Comparison of ENCODE assay signal across 12 mouse cellular contexts in genomic region chr4:133089802-133090201, GRCm38 (mm10). TPM values are rescaled to one million over a fixed set of nuclear protein-coding genes. Genes with fewer than 3 reads are reported as not detected.
A peak's percentile ranks its signal among the peaks of the same experiment; 100 is the strongest.
DNase-seq lines count a peak whose midpoint lies in the region; ATAC-seq and TF ChIP-seq lines count a peak whose summit lies in the region.
"Had no signal": no experiment of that assay in that cellular context is flagged by ENCODE, and none has a peak within 500 bp of the region (broad histone marks: within the 10 kb centered on the region; RNA-seq: fewer than 3 reads in every experiment).

No protein-coding gene starts in this region.

- no peaks in the 10 kb centered on the region for H3K27me3 ChIP-seq in heart, embryonic 14.5 days (ENCODE audit: control insufficient read depth, insufficient read depth, low read length)
- H3K27me3 ChIP-seq in embryonic facial prominence, embryonic 10.5 days (replicated peaks; ENCODE audit: low read depth, poor library complexity, severe bottlenecking), result peaks cover 67% of the 10 kb centered on the region
- no peaks in the 10 kb centered on the region for H3K27me3 ChIP-seq in forebrain, embryonic 16.5 days (replicated peaks; ENCODE audit: control insufficient read depth, insufficient read depth, low read length)
- H3K27me3 ChIP-seq in limb, embryonic 14.5 days (ENCODE audit: control insufficient read depth, insufficient read depth, low read length), result no peaks in the 10 kb centered on the region
- no peaks in the 10 kb centered on the region for H3K27me3 ChIP-seq in cerebellum, adult 2 months (ENCODE audit: control insufficient read depth, insufficient read depth, low read length)

- 67% methylated on average over 4 of the region's 4 CpGs for WGBS in heart, embryonic 14.5 days
- WGBS in embryonic facial prominence, embryonic 10.5 days, result 71% methylated on average over 4 of the region's 4 CpGs
- 74% methylated on average over 4 of the region's 4 CpGs for WGBS in forebrain, embryonic 16.5 days
- 71% methylated on average over 4 of the region's 4 CpGs for WGBS in limb, embryonic 14.5 days
- 87% methylated on average over 4 of the region's 4 CpGs for WGBS in cerebellum, adult 2 months

- H3K4me2 ChIP-seq in heart, embryonic 14.5 days (ENCODE audit: low read length), result no peak overlapping the region
- no peak overlapping the region for H3K4me2 ChIP-seq in forebrain, embryonic 16.5 days (ENCODE audit: low read length)
- peak overlapping the region; percentile 36; the same call in 1 of the 2 replicates for H3K4me2 ChIP-seq in limb, embryonic 14.5 days (replicated peaks; ENCODE audit: low read depth, low read length, severe bottlenecking)

- ATAC-seq in heart, embryonic 14.5 days (ENCODE audit: insufficient number of reproducible peaks, insufficient read depth, low FRiP score, low read depth), result no peak
- ATAC-seq in forebrain, embryonic 16.5 days, result no peak
- no peak for ATAC-seq in limb, embryonic 14.5 days (ENCODE audit: low FRiP score, low read depth)
- ATAC-seq: CD4-positive, CD25-positive, alpha-beta regulatory T cell, adult 4 months had no signal

- peak overlapping the region; percentile 59; the same call in 1 of the 2 replicates for H3K9ac ChIP-seq in heart, embryonic 14.5 days (ENCODE audit: low read length)
- H3K9ac ChIP-seq in forebrain, embryonic 16.5 days (replicated peaks; ENCODE audit: low read depth, low read length), result peak overlapping the region; percentile 49
- H3K9ac ChIP-seq in limb, embryonic 14.5 days (ENCODE audit: low read depth, low read length, severe bottlenecking), result no peak overlapping the region

- no peak for TF ChIP-seq POLR2A in limb, embryonic 14.5 days (IDR thresholded peaks at IDR 0.05; ENCODE audit: borderline replicate concordance, extremely low read depth, insufficient read depth, insufficient read length)
- TF ChIP-seq POLR2A in cerebellum, adult 2 months (IDR thresholded peaks at IDR 0.05; ENCODE audit: borderline replicate concordance, insufficient read depth, low read length), result no peak

- no peak for TF ChIP-seq CTCF in cerebellum, adult 2 months (IDR thresholded peaks at IDR 0.05; ENCODE audit: borderline replicate concordance, insufficient read depth, low read depth, low read length)

- H3K36me3 ChIP-seq in heart, embryonic 14.5 days (ENCODE audit: control insufficient read depth, insufficient read depth, low read length), result no peaks in the 10 kb centered on the region
- no peaks in the 10 kb centered on the region for H3K36me3 ChIP-seq in embryonic facial prominence, embryonic 10.5 days (replicated peaks)
- H3K36me3 ChIP-seq in forebrain, embryonic 16.5 days (ENCODE audit: control insufficient read depth, insufficient read depth), result no peaks in the 10 kb centered on the region
- H3K36me3 ChIP-seq in limb, embryonic 14.5 days (ENCODE audit: control insufficient read depth, insufficient read depth, low read length), result no peaks in the 10 kb centered on the region

- H3K27ac ChIP-seq in heart, embryonic 14.5 days (replicated peaks in 1 of 2; ENCODE audit: control insufficient read depth in 1 of 2, insufficient read depth in 1 of 2, low read depth in 2 of 2, low read length in 2 of 2), result peak overlapping the region; percentile 91 to 93
- peak overlapping the region; percentile 82 for H3K27ac ChIP-seq in embryonic facial prominence, embryonic 10.5 days (replicated peaks)
- H3K27ac ChIP-seq in forebrain, embryonic 16.5 days (ENCODE audit: low read length), result peak overlapping the region; percentile 94
- H3K27ac ChIP-seq in limb, embryonic 14.5 days (replicated peaks; ENCODE audit: low read depth, low read length), result peak overlapping the region; percentile 89
- no peak overlapping the region for H3K27ac ChIP-seq in cerebellum, adult 2 months (ENCODE audit: insufficient read depth, low read length)

- H3K4me3 ChIP-seq in heart, embryonic 14.5 days (ENCODE audit: control insufficient read depth in 1 of 2, insufficient read depth in 1 of 2, low read depth in 1 of 2, low read length in 2 of 2), result no peak overlapping the region
- no peak overlapping the region for H3K4me3 ChIP-seq in embryonic facial prominence, embryonic 10.5 days
- no peak overlapping the region for H3K4me3 ChIP-seq in forebrain, embryonic 16.5 days (replicated peaks; ENCODE audit: low read length)
- no peak overlapping the region for H3K4me3 ChIP-seq in limb, embryonic 14.5 days (replicated peaks; ENCODE audit: low read length)
- H3K4me3 ChIP-seq in cerebellum, adult 2 months (replicated peaks; ENCODE audit: insufficient read depth, low read depth, low read length), result no peak overlapping the region

- no peak for DNase-seq in heart, postnatal 25 days (ENCODE audit: low spot score)
- DNase-seq in embryonic facial prominence, embryonic 10.5 days (ENCODE audit: low spot score), result no peak
- DNase-seq in limb, embryonic 14.5 days (ENCODE audit: low spot score), result no peak
- no peak for DNase-seq in cerebellum, postnatal 14 days
- DNase-seq in ovary, postnatal 14 days (ENCODE audit: low spot score), result no peak
- DNase-seq in cerebellum, adult 2 months, result no peak
- DNase-seq: cerebellum, adult 18-20 months; layer of hippocampus, adult 9-11 months; thymus, adult 18-20 months had no signal

- H3K4me1 ChIP-seq in heart, embryonic 14.5 days (ENCODE audit: control insufficient read depth in 2 of 2, insufficient read depth in 2 of 2, low read length in 2 of 2), result peaks cover 75 to 96% of the 10 kb centered on the region in 2 experiments
- H3K4me1 ChIP-seq in embryonic facial prominence, embryonic 10.5 days, result peaks cover 79% of the 10 kb centered on the region
- peaks cover 71% of the 10 kb centered on the region for H3K4me1 ChIP-seq in forebrain, embryonic 16.5 days (replicated peaks; ENCODE audit: control insufficient read depth, insufficient read depth, low read length)
- H3K4me1 ChIP-seq in limb, embryonic 14.5 days (ENCODE audit: control insufficient read depth, insufficient read depth, low read length), result peaks cover 77% of the 10 kb centered on the region
- H3K4me1 ChIP-seq in cerebellum, adult 2 months (ENCODE audit: control insufficient read depth, insufficient read depth, low read length), result peaks cover 56% of the 10 kb centered on the region

- no peaks in the 10 kb centered on the region for H3K9me3 ChIP-seq in heart, embryonic 14.5 days (ENCODE audit: control insufficient read depth, low read length)
- H3K9me3 ChIP-seq in embryonic facial prominence, embryonic 10.5 days, result no peaks in the 10 kb centered on the region
- no peaks in the 10 kb centered on the region for H3K9me3 ChIP-seq in forebrain, embryonic 16.5 days (ENCODE audit: control insufficient read depth, low read length)
- no peaks in the 10 kb centered on the region for H3K9me3 ChIP-seq in limb, embryonic 14.5 days (ENCODE audit: control insufficient read depth, low read length)

- intact Hi-C loops in heart, postnatal 25 days (cut with DNase I), result no loop called here

RNA-seq across cellular contexts. Expression of gene Wasf2, which starts 40.5 kb away (rescaled TPM):
- 50.7 and 68.6 TPM in 2 replicates for polyA plus RNA-seq in heart, embryonic 14.5 days (2014; fragmentation: Nextera tagmentation; extraction: Ambion mirVana)
- 100 to 1,000 TPM in 1 of 2 experiments, 10 to 100 TPM in 1; 77.7 to 110 TPM for total RNA-seq in heart, postnatal 25 days (2021)
- 66.7 and 73.0 TPM in 2 replicates for polyA plus RNA-seq in embryonic facial prominence, embryonic 10.5 days (2016; fragmentation: Nextera tagmentation; extraction: Ambion mirVana)
- 27.0 and 31.5 TPM in 2 replicates for polyA plus RNA-seq in forebrain, embryonic 16.5 days (2015; fragmentation: Nextera tagmentation; extraction: Ambion mirVana)
- polyA plus RNA-seq in limb, embryonic 14.5 days (2012; rRNA removed), result 62.0 and 70.9 TPM in 2 replicates
- 92.2 and 96.6 TPM in 2 replicates for polyA plus RNA-seq in limb, embryonic 14.5 days (2014; fragmentation: Nextera tagmentation; extraction: Ambion mirVana)
- polyA plus RNA-seq in cerebellum, adult 2 months (2012; rRNA removed), result 15.0 and 16.3 TPM in 2 replicates
